Mouse (Mus musculus) brain, embryonic 14.5 days (tissue): ENCODE results near the gene Dnmt3a.

Experiments used
- CTCF ChIP-seq: fragments of 200-500 bp; IDR thresholded peaks from 2 replicates; pipeline ENCODE4 v1.5.1; 2012; ENCODE audit warnings: inconsistent platforms, mild to moderate bottlenecking, moderate library complexity, borderline replicate concordance; ENCODE audit not compliant: insufficient read depth, insufficient read length; ENCODE audit errors: extremely low read depth
- POLR2A ChIP-seq: fragments of 200-500 bp; IDR thresholded peaks from 2 replicates; pipeline ENCODE4 v1.6.1; 2012; ENCODE audit warnings: mild to moderate bottlenecking, inconsistent platforms, borderline replicate concordance; ENCODE audit not compliant: poor library complexity, insufficient read depth, insufficient read length, severe bottlenecking; ENCODE audit errors: extremely low read depth

- TF ChIP-seq CTCF = no peak
- TF ChIP-seq POLR2A = no peak
These were observed 38.4 kb upstream of the Dnmt3a start for GRCm38 (mm10) chr12:3767360-3767759.
